Mouse (Mus musculus): ENCODE data around the gene Pck1. TPM values are rescaled to one million over a fixed set of nuclear protein-coding genes. Genes with fewer than 3 reads are reported as not detected.

Gene Pck1
- polyA plus RNA-seq, 1 experiment from 2014 or later, result 17.9 TPM

- Histone ChIP-seq H3K4me2 (no peak overlapping the region), H3K36me3 (no peaks in the 10 kb centered on the region), H3K27me3 (peaks cover 46% of the 10 kb centered on the region), H3K4me3 (replicated peaks) (no peak overlapping the region), H3K4me1 (peaks cover 22% of the 10 kb centered on the region; the same call in 1 of the 2 replicates), H3K9ac (no peak overlapping the region), H3K9me3 (replicated peaks) (no peaks in the 10 kb centered on the region), H3K27ac (no peak overlapping the region)
- WGBS, result 30% methylated on average over 26 of the region's 26 CpGs
- peak; percentile 27; the same call in 1 of the 2 replicates for ATAC-seq (replicated peaks; ENCODE audit: low FRiP score)
Observed at GRCm38 (mm10) chr2:173186047-173186943, 33.4 kb downstream of the Pck1 start.

- WGBS, result 40% methylated on average over 8 of the region's 8 CpGs
- H3K9ac ChIP-seq, result no peak overlapping the region
Observed at GRCm38 (mm10) chr2:173187182-173187855, 34.5 kb downstream of the Pck1 start.

GRCm38 (mm10) chr2:173194796-173195195 is 41.9 kb downstream of the Pck1 start:
- Histone ChIP-seq H3K4me3 (replicated peaks) (no peak overlapping the region), H3K4me1 (no peaks in the 10 kb centered on the region), H3K36me3 (no peaks in the 10 kb centered on the region), H3K9me3 (replicated peaks) (0 out of 2 replicates have a peak, but pooled peaks cover 3% of the 10 kb centered on the region), H3K4me2 (no peak overlapping the region), H3K9ac (no peak overlapping the region), H3K27ac (no peak overlapping the region), H3K27me3 (no peaks in the 10 kb centered on the region)
- WGBS, result 88% methylated on average over 4 of the region's 4 CpGs
- no peak for ATAC-seq (replicated peaks; ENCODE audit: low FRiP score)

More at GRCm38 (mm10) chr2:173187182-173187855, 34.5 kb downstream of the Pck1 start:
- no peak; the same call in 1 of the 2 replicates for ATAC-seq (replicated peaks; ENCODE audit: low FRiP score)
- peaks cover 36% of the 10 kb centered on the region for H3K27me3 ChIP-seq
- H3K4me2 ChIP-seq, result no peak overlapping the region
- no peak overlapping the region for H3K4me3 ChIP-seq (replicated peaks)
- no peak overlapping the region for H3K27ac ChIP-seq
- H3K9me3 ChIP-seq (replicated peaks), result no peaks in the 10 kb centered on the region
- peaks cover 13% of the 10 kb centered on the region; the same call in 1 of the 2 replicates for H3K4me1 ChIP-seq
- no peaks in the 10 kb centered on the region for H3K36me3 ChIP-seq

GRCm38 (mm10) chr2:173202924-173203689 is 50.3 kb downstream of the Pck1 start:
- H3K36me3 ChIP-seq, result no peaks in the 10 kb centered on the region
- no peak overlapping the region for H3K4me3 ChIP-seq (replicated peaks)
- no peak overlapping the region for H3K27ac ChIP-seq
- ATAC-seq (replicated peaks; ENCODE audit: low FRiP score), result no peak
- no peaks in the 10 kb centered on the region for H3K4me1 ChIP-seq
- H3K9me3 ChIP-seq (replicated peaks), result no peaks in the 10 kb centered on the region
- H3K27me3 ChIP-seq, result no peaks in the 10 kb centered on the region
- H3K4me2 ChIP-seq, result no peak overlapping the region
- no peak overlapping the region for H3K9ac ChIP-seq
- WGBS, result 79% methylated on average over 19 of the region's 19 CpGs

- H3K9ac ChIP-seq, result no peak overlapping the region
- H3K27ac ChIP-seq, result no peak overlapping the region
- H3K27me3 ChIP-seq, result no peaks in the 10 kb centered on the region
- no peaks in the 10 kb centered on the region for H3K4me1 ChIP-seq
- 87% methylated on average over 3 of the region's 3 CpGs for WGBS
- H3K4me2 ChIP-seq, result no peak overlapping the region
- H3K4me3 ChIP-seq (replicated peaks), result no peak overlapping the region
- no peak for ATAC-seq (replicated peaks; ENCODE audit: low FRiP score)
- H3K9me3 ChIP-seq (replicated peaks), result no peaks in the 10 kb centered on the region
- H3K36me3 ChIP-seq, result no peaks in the 10 kb centered on the region
Observed at GRCm38 (mm10) chr2:173203726-173204125, 50.9 kb downstream of the Pck1 start.

- Histone ChIP-seq H3K27me3 (no peaks in the 10 kb centered on the region), H3K36me3 (no peaks in the 10 kb centered on the region), H3K27ac (no peak overlapping the region), H3K4me1 (no peaks in the 10 kb centered on the region), H3K9ac (no peak overlapping the region), H3K4me2 (no peak overlapping the region), H3K4me3 (replicated peaks) (no peak overlapping the region), H3K9me3 (replicated peaks) (no peaks in the 10 kb centered on the region)
- WGBS, result 68% methylated on average over 4 of the region's 4 CpGs
- no peak for ATAC-seq (replicated peaks; ENCODE audit: low FRiP score)
Observed at GRCm38 (mm10) chr2:173204671-173205070, 51.8 kb downstream of the Pck1 start.

GRCm38 (mm10) chr2:173205563-173206099 is 52.8 kb downstream of the Pck1 start:
- 94% methylated on average over 14 of the region's 14 CpGs for WGBS
- no peak overlapping the region for H3K9ac ChIP-seq

GRCm38 (mm10) chr2:173207051-173207450 is 54.2 kb downstream of the Pck1 start:
- H3K4me3 ChIP-seq (replicated peaks), result no peak overlapping the region
- H3K27me3 ChIP-seq, result no peaks in the 10 kb centered on the region
- WGBS, result 95% methylated on average over 3 of the region's 3 CpGs
- no peak overlapping the region for H3K9ac ChIP-seq
- H3K4me2 ChIP-seq, result no peak overlapping the region
- no peak for ATAC-seq (replicated peaks; ENCODE audit: low FRiP score)
- H3K27ac ChIP-seq, result no peak overlapping the region
- no peaks in the 10 kb centered on the region for H3K9me3 ChIP-seq (replicated peaks)
- H3K4me1 ChIP-seq, result no peaks in the 10 kb centered on the region
- no peaks in the 10 kb centered on the region for H3K36me3 ChIP-seq

More at GRCm38 (mm10) chr2:173205563-173206099, 52.8 kb downstream of the Pck1 start:
- H3K4me2 ChIP-seq, result no peak overlapping the region
- no peak for ATAC-seq (replicated peaks; ENCODE audit: low FRiP score)
- no peak overlapping the region for H3K4me3 ChIP-seq (replicated peaks)
- no peaks in the 10 kb centered on the region for H3K27me3 ChIP-seq
- H3K4me1 ChIP-seq, result no peaks in the 10 kb centered on the region
- no peak overlapping the region for H3K27ac ChIP-seq
- H3K9me3 ChIP-seq (replicated peaks), result no peaks in the 10 kb centered on the region
- H3K36me3 ChIP-seq, result no peaks in the 10 kb centered on the region

Other genes with a start within 250 kb of the Pck1 start
- 43.0 and 46.3 TPM in 2 replicates for gene Bmp7, start 212.7 kb upstream of the Pck1 start, polyA plus RNA-seq (2015; fragmentation: Nextera tagmentation; extraction: Ambion mirVana)
- gene Spo11, start 175.3 kb upstream of the Pck1 start, polyA plus RNA-seq (2015; fragmentation: Nextera tagmentation; extraction: Ambion mirVana), result 0.08 and 0.09 TPM in 2 replicates
- 138 and 145 TPM in 2 replicates for gene Rae1, start 152.9 kb upstream of the Pck1 start, polyA plus RNA-seq (2015; fragmentation: Nextera tagmentation; extraction: Ambion mirVana)
- gene Rbm38, start 132.6 kb upstream of the Pck1 start, polyA plus RNA-seq (2015; fragmentation: Nextera tagmentation; extraction: Ambion mirVana), result 32.1 and 37.3 TPM in 2 replicates
- gene Ctcfl, start 33.5 kb upstream of the Pck1 start, polyA plus RNA-seq (2015; fragmentation: Nextera tagmentation; extraction: Ambion mirVana), result 0.12 and 0.21 TPM in 2 replicates
- 0.40 and 0.64 TPM in 2 replicates for gene Zbp1, start 65.9 kb downstream of the Pck1 start, polyA plus RNA-seq (2015; fragmentation: Nextera tagmentation; extraction: Ambion mirVana)
- 4.0 and 4.5 TPM in 2 replicates for gene Pmepa1, start 123.5 kb downstream of the Pck1 start, polyA plus RNA-seq (2015; fragmentation: Nextera tagmentation; extraction: Ambion mirVana)